Mouse (Mus musculus): Measurements from ENCODE around the gene Sec14l1. TPM values are rescaled to one million over a fixed set of nuclear protein-coding genes. Genes with fewer than 3 reads are reported as not detected.

Sec14l1 gene
- total RNA-seq, 2 experiments from 2014 or later, result 101 to 113 TPM

GRCm38 (mm10) chr11:117153553-117153952 is 38.6 kb downstream of the Sec14l1 start:
- DNase-seq, result no peak

- peak; percentile 57 for DNase-seq
Observed at GRCm38 (mm10) chr11:117154088-117154815, 39.3 kb downstream of the Sec14l1 start.

- DNase-seq, result no peak
Observed at GRCm38 (mm10) chr11:117156725-117157124, 41.8 kb downstream of the Sec14l1 start.

- DNase-seq, result no peak
Observed at GRCm38 (mm10) chr11:117158343-117158742, 43.4 kb downstream of the Sec14l1 start.

GRCm38 (mm10) chr11:117159257-117159945 is 44.4 kb downstream of the Sec14l1 start:
- no peak for DNase-seq

- DNase-seq, result no peak
Observed at GRCm38 (mm10) chr11:117159946-117160307, 45.0 kb downstream of the Sec14l1 start.

GRCm38 (mm10) chr11:117160791-117161190 is 45.8 kb downstream of the Sec14l1 start:
- no peak for DNase-seq

- no peak for DNase-seq
Observed at GRCm38 (mm10) chr11:117161574-117161973, 46.6 kb downstream of the Sec14l1 start.

- DNase-seq, result no peak
Observed at GRCm38 (mm10) chr11:117163098-117163497, 48.1 kb downstream of the Sec14l1 start.

GRCm38 (mm10) chr11:117163771-117164170 is 48.8 kb downstream of the Sec14l1 start:
- DNase-seq, result no peak

- DNase-seq, result no peak
Observed at GRCm38 (mm10) chr11:117168278-117169087, 53.5 kb downstream of the Sec14l1 start.

GRCm38 (mm10) chr11:117169088-117169635 is 54.2 kb downstream of the Sec14l1 start:
- no peak for DNase-seq

- peak; percentile 53 for DNase-seq
Observed at GRCm38 (mm10) chr11:117169801-117170565, 55.0 kb downstream of the Sec14l1 start.

- DNase-seq, result no peak
Observed at GRCm38 (mm10) chr11:117174098-117174892, 59.3 kb downstream of the Sec14l1 start.

- peak; percentile 44 for DNase-seq
Observed at GRCm38 (mm10) chr11:117174924-117175323, 60.0 kb downstream of the Sec14l1 start.

GRCm38 (mm10) chr11:117175472-117175871 is 60.5 kb downstream of the Sec14l1 start:
- no peak for DNase-seq

GRCm38 (mm10) chr11:117176304-117176703 is 61.3 kb downstream of the Sec14l1 start:
- peak; percentile 73 for DNase-seq

GRCm38 (mm10) chr11:117176900-117177299 is 61.9 kb downstream of the Sec14l1 start:
- DNase-seq, result no peak

GRCm38 (mm10) chr11:117177303-117177979 is 62.5 kb downstream of the Sec14l1 start:
- DNase-seq, result peak; percentile 94

- DNase-seq, result no peak
Observed at GRCm38 (mm10) chr11:117179902-117180301, 64.9 kb downstream of the Sec14l1 start.

Data from adrenal gland, postnatal 10 days (tissue).